Mouse (Mus musculus): ENCODE data around the gene Defb30. TPM values are rescaled to one million over a fixed set of nuclear protein-coding genes. Genes with fewer than 3 reads are reported as not detected.

Defb30 gene
- not detected in 2 replicates for total RNA-seq (2017)

DNA sequence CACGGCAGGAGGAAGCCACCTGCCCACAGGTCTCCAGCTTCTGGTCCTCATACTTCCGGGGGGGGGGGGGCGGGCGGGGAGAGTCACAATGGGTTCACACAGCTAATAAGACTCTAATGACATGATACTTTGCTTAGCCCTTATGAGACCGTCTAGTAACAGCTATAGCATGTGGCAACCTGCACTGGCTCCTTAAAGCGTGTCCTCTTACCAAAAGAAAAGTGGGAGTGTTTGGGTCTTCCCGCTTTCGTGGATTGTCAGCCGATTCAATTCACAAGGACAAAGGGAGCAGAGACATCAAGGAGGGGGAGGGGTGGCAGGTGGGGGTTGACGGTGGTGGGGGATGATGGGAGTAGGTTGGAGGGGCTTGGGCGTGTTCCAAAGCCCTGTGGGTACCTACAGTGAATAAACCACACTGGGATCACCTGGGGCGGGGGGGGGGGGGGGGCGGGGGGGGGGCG is at the start of gene Defb30:
Gene Defb30, minus strand, starts transcription at position 51 of the 461 bp plus-strand sequence.
- no peak for ATAC-seq (replicated peaks; ENCODE audit: low read depth, poor library complexity, severe bottlenecking)

DNA sequence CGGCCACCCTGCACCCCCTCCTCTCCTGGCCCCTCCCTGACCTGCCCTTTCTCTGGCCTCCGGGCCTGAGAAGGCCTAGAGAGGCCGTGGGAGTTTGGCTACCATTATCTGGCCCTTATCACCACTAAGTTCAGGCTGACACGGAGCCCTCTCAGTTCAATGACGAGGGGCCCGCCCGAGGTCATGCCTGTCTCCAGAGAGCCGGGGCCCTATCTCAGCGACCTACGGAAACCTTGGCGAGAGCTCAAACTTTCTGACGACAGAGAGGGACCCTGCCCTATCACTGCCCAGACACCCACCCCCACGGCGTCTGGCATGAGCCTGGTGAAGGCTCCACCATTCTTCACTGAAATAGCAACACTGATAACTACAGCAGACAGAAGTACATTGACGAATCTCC is 17.9 kb upstream of the Defb30 start:
- no peak for ATAC-seq (replicated peaks; ENCODE audit: low read depth, poor library complexity, severe bottlenecking)

GRCm38 (mm10) chr14:63066630-63067310 is 17.0 kb upstream of the Defb30 start:
- ATAC-seq (replicated peaks; ENCODE audit: low read depth, poor library complexity, severe bottlenecking) = peak; percentile 76

GRCm38 (mm10) chr14:63065391-63065790 is 15.6 kb upstream of the Defb30 start:
- no peak for ATAC-seq (replicated peaks; ENCODE audit: low read depth, poor library complexity, severe bottlenecking)

DNA sequence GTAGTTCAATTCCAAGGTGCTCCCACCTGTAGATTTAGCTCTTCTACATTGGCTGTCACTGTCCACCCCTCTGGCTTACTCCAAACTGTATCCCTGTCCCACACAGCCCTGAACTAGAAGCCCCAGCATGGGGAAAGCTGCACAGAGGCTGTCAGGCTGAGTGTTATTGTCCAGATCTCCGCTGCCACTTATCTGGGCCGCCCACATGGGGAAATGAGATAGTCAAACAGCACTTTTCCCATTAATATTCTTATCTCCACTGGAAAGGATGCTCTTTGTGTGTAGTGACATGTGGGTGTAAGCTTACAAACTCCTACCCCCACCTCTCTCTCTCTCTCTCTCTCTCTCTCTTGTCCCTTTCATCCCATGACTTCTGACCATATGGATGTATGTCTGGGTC is 12.4 kb upstream of the Defb30 start:
- ATAC-seq (replicated peaks; ENCODE audit: low read depth, poor library complexity, severe bottlenecking) = no peak

DNA sequence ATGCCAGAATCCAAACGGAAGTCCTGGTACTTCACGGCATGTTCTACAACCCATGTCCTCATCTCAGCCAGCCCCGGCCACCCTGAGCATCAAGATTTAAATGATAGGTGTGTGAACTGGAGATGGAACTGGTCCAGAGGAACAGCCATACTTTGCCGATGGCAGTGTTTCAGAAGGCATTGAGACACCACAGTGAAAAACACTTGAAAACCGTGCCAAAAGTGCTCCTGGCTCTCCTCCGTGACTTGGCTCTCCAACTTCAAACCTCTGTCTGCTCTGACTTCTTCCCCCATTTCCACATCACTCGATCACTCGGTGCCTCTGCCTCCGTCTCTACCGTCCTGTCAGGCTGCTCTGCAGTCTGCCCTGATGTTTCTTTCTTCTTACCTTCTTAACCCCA is 10.6 kb upstream of the Defb30 start:
- no peak for ATAC-seq (replicated peaks; ENCODE audit: low read depth, poor library complexity, severe bottlenecking)

DNA sequence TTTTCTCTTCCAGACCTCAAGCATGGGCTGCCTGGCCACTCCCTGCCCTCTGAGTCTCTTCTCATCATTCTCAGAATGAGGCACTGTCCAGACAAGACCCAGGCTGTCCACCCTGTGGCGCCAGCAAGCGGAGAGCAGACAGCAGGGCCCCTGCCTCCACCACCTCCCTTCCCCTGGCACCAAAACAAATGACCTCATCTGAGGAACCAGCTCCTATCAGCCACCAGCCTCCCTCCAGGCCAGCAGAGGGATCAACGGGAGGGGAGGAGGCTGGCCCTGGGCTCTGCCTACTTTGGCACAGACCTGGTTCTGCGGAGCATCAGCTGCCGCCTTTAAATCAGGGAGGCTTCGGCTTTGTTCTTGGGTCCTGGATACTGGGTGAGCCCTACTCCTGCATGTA is 5.0 kb upstream of the Defb30 start:
- ATAC-seq (replicated peaks; ENCODE audit: low read depth, poor library complexity, severe bottlenecking) = no peak

DNA sequence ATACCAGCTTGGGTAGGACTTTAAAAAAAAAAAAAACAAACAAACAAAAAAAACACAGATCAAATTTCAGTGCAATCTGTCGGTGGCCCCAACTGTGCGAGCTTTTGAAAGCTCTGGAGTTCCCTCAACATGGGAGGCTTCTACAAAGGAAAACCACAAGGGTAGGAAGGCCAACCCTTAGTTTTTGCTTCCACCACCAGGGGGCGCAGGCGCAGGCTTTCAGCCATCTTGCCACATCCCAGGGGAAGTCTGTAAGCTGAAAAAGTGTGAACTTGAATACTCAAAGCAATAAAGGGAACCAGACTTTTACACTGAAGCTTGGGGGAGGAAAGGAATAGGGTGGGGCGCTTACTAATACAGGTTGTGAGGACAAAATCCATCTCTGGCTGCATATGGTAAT is 1.0 kb upstream of the Defb30 start:
- peak; percentile 80 for ATAC-seq (replicated peaks; ENCODE audit: low read depth, poor library complexity, severe bottlenecking)

- ATAC-seq (replicated peaks; ENCODE audit: low read depth, poor library complexity, severe bottlenecking) = no peak
Observed at GRCm38 (mm10) chr14:63046691-63047090, 3.1 kb downstream of the Defb30 start, which contains the start of gene Defb42. Defb42 (plus strand) TSS chr14:63046991.

DNA sequence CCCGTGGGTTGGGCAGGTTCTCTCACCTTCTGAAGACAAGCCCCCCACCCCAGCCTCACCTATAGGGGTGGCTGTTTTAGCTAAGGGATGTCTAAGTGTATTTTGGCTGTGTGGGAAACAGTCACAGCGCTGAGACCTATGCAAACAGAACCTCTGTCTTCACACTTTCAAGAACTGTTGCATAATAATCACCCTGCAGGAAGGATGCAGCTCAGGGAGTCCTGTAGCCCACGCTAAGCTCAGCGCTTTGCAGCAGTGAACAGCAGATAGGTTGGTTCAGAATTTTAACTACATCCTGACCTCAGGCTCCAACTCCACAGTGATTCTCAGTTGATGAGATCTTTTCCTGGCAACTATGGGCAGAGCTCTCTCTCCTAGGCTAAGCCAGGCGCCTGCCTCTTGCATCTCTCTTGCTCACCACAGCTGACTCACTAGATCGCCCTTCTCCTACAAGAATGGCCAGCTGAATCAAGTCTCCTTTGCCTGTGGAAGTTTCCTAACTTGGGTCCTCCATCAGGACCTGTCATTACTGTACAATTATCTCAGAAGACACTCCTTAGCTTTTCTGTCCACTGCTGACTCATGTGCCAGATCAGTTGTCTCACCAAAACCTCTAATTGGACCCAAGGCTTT is 29.1 kb downstream of the Defb30 start:
- no peak for ATAC-seq (replicated peaks; ENCODE audit: low read depth, poor library complexity, severe bottlenecking)

- ATAC-seq (replicated peaks; ENCODE audit: low read depth, poor library complexity, severe bottlenecking) = no peak
Observed at GRCm38 (mm10) chr14:63014667-63015066, 35.1 kb downstream of the Defb30 start.

GRCm38 (mm10) chr14:63013082-63013481 is 36.7 kb downstream of the Defb30 start:
- no peak for ATAC-seq (replicated peaks; ENCODE audit: low read depth, poor library complexity, severe bottlenecking)

GRCm38 (mm10) chr14:63011471-63011870 is 38.3 kb downstream of the Defb30 start, which contains the start of gene Defb43:
Defb43 (plus strand) TSS chr14:63011771.
- ATAC-seq (replicated peaks; ENCODE audit: low read depth, poor library complexity, severe bottlenecking) = no peak

- ATAC-seq (replicated peaks; ENCODE audit: low read depth, poor library complexity, severe bottlenecking) = no peak
Observed at GRCm38 (mm10) chr14:63002588-63002987, 47.2 kb downstream of the Defb30 start.

DNA sequence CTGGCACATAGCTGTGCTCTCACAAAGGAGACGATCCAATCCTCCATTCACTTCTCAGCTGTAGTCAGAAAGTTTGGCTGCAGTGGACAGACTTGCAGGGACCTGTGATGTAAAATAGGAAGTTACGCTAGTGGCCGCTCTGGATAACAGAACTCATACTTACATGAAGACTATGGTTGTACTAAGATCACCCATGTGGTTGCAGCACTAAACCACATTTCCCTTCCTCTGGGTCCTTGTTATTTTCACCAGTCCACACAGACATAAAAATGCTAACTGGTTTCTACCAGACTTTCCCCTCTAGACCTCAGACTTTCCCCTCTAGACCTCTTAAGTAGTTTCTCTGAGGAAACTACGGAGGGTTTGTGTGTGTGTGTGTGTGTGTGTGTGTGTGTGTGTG is 50.8 kb downstream of the Defb30 start:
- peak; percentile 99 for ATAC-seq (replicated peaks; ENCODE audit: low read depth, poor library complexity, severe bottlenecking)

DNA sequence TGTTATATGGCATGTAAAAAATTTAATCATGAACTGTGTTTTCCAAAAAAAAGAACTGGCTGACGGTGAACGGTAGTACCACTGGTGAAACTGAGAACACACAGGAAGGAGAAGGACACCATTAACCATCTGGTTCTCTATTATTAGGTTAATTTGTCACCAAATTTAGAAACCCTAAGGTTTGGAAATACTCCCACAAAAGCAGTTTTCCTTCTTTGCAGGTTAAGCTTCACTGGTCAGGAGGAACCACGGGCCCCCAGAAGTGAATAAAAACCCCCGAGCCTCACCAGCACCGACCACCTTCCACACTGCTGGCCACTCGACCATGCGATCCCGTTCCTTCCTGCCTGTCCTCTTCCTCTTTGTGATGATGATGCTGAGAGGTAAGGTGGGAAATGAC is 52.0 kb downstream of the Defb30 start, which contains the start of gene Defb47:
Gene Defb47, plus strand, starts transcription at position 301 of the 400 bp plus-strand sequence.
- ATAC-seq (replicated peaks; ENCODE audit: low read depth, poor library complexity, severe bottlenecking) = no peak

DNA sequence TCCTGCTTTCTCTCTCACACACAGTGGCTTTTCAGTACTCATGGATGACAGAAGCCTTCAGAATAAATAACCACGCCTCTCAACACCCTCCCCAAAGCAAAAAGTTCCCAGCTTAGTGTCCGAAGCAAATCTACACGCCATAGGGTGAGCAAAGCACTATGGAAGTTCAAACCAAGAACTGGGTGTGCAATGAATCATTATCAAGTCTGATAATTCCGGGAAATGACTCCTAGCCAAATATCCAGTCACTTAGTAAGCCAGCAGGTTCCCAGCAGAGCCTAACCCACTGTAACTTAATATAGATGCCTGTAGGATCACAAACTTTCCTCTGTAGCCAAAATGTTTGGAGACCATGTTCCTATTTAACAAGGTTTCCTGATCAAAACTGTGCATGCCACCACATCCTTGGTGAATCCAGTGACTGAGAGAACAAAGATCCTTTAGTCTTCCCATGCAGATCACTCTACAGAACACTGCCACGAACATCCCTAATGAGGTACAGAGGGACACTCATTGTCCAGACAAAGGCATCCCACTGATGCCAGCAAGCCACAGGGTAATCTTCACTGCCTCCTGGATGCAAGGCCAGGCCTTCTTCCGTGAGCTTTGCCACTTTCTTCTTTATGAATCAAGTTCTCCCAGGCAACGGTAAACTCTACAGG is 57.8 kb downstream of the Defb30 start:
- ATAC-seq (replicated peaks; ENCODE audit: low read depth, poor library complexity, severe bottlenecking) = no peak

GRCm38 (mm10) chr14:62991271-62991670 is 58.5 kb downstream of the Defb30 start:
- 0 out of 2 replicates have a peak, but pooled peaks have one; percentile 25 for ATAC-seq (replicated peaks; ENCODE audit: low read depth, poor library complexity, severe bottlenecking)

DNA sequence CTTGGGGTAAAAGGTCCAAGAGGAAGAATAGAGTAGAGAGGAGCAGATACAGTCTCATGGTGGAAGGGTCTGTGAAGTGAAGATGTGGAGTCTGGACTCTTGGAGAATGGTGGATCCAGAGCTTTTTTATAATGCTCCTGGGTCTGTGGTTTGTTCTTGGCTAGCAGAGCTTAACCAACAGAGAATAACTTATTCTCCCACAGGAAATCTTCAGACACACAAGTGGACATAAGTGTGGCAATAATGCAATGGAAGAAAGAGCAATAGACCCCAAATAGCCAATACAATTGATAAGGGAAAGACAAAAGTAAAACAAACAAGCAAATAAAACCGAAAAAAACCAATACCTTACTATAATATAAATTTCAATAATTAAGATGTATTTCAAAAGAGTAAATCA is 65.3 kb downstream of the Defb30 start, which contains the start of gene Defb48:
Gene Defb48, minus strand, starts transcription at position 101 of the 400 bp plus-strand sequence.
- ATAC-seq (replicated peaks; ENCODE audit: low read depth, poor library complexity, severe bottlenecking) = no peak
